Mouse (Mus musculus) liver, adult 2 months (tissue): ENCODE results near the gene Rpl10a. TPM values are rescaled to one million over a fixed set of nuclear protein-coding genes. Genes with fewer than 3 reads are reported as not detected.
A peak's percentile ranks its signal among the peaks of the same experiment; 100 is the strongest.

Experiments
- DNase-seq: peaks from one replicate; pipeline ENCODE4 v3.0.0-alpha.2; 2011; ENCODE audit warnings: low read depth, low spot score; ENCODE audit errors: extremely low read depth
- H3K27ac ChIP-seq: fragments of 200-500 bp; replicated peaks from 2 replicates; pipeline ENCODE4 v1.5.1; 2012; ENCODE audit warnings: low read depth, mild to moderate bottlenecking, control low read depth, inconsistent platforms, low read length; ENCODE audit not compliant: insufficient read depth
- H3K27me3 ChIP-seq: fragments of 200-500 bp; 2 replicates; pipeline ENCODE4 v1.6.1; 2012; ENCODE audit warnings: mild to moderate bottlenecking, moderate library complexity, low read length, inconsistent platforms; ENCODE audit not compliant: control insufficient read depth, insufficient read depth
- H3K36me3 ChIP-seq: fragments of 200-500 bp; 2 replicates; pipeline ENCODE4 v1.6.1; 2012; ENCODE audit warnings: low read length, inconsistent platforms; ENCODE audit not compliant: control insufficient read depth, insufficient read depth
- H3K4me1 ChIP-seq: fragments of 200-500 bp; 2 replicates; pipeline ENCODE4 v1.6.1; 2011; ENCODE audit warnings: low read length; ENCODE audit not compliant: control insufficient read depth, insufficient read depth
- H3K4me3 ChIP-seq: fragments of 200-500 bp; 2 replicates; pipeline ENCODE4 v1.5.1; 2011; ENCODE audit warnings: low read depth, mild to moderate bottlenecking, control low read depth, low read length, moderate library complexity; ENCODE audit not compliant: insufficient read depth
- H3K79me2 ChIP-seq: fragments of 200-500 bp; 2 replicates; pipeline ENCODE4 v1.6.1; 2012; ENCODE audit warnings: inconsistent platforms, mild to moderate bottlenecking, low read length, moderate library complexity; ENCODE audit not compliant: control insufficient read depth, insufficient read depth
- H3K9ac ChIP-seq: fragments of 200-500 bp; 2 replicates; pipeline ENCODE4 v1.6.1; 2012; ENCODE audit warnings: low read depth, mild to moderate bottlenecking, control low read depth, inconsistent platforms, low read length
- CTCF ChIP-seq: fragments of 200-500 bp; IDR thresholded peaks from 2 replicates; pipeline ENCODE4 v1.5.1; 2011; ENCODE audit warnings: low read depth, low read length, control low read depth
- POLR2A ChIP-seq: fragments of 200-500 bp; IDR thresholded peaks from 2 replicates; pipeline ENCODE4 v1.6.1; 2011; ENCODE audit warnings: low read length, control low read depth; ENCODE audit not compliant: insufficient read depth; ENCODE audit errors: extremely low read depth
- WGBS: fragments of 180-500 bp; shearing (Covaris S2); methylation state at CpG from one replicate; pipeline ENCODE4 v1.1.7; 2018; 5-methylcytosine and 5-hydroxymethylcytosine counted together
- polyA plus RNA-seq: library from polyadenylated mRNA; depleted of rRNA; stranded (reverse); fragments of >200 nt; gene quantifications from 2 replicates; pipeline ENCODE4 v1.2.3, GENCODE M21; 2012
- total RNA-seq: library from RNA; depleted of rRNA; stranded (reverse); fragments of >200 nt; gene quantifications from 2 replicates; pipeline ENCODE4 v1.2.3, GENCODE M21; 2014

Rpl10a gene
- total and polyA plus RNA-seq, 2 experiments: 497 to 1,137 TPM

GRCm38 (mm10) chr17:28368449-28368848, 40.2 kb downstream of the Rpl10a start:
- DNase-seq: peak; percentile 34
- no peaks in the 10 kb centered on the region for H3K4me1 ChIP-seq
- H3K79me2 ChIP-seq: no peaks in the 10 kb centered on the region
- TF ChIP-seq POLR2A: no peak
- peak; percentile 91 for TF ChIP-seq CTCF
- no peak overlapping the region for H3K4me3 ChIP-seq
- H3K36me3 ChIP-seq: no peaks in the 10 kb centered on the region
- H3K27me3 ChIP-seq: peaks cover 13% of the 10 kb centered on the region; the same call in 1 of the 2 replicates
- H3K9ac ChIP-seq: no peak overlapping the region
- 7% methylated on average over 13 of the region's 13 CpGs for WGBS
- H3K27ac ChIP-seq: no peak overlapping the region

- no peak for DNase-seq
- Histone ChIP-seq H3K36me3 (no peaks in the 10 kb centered on the region), H3K9ac (no peak overlapping the region), H3K4me1 (no peaks in the 10 kb centered on the region), H3K27me3 (peaks cover 7% of the 10 kb centered on the region; the same call in 1 of the 2 replicates), H3K27ac (no peak overlapping the region), H3K79me2 (no peaks in the 10 kb centered on the region), H3K4me3 (no peak overlapping the region)
- TF ChIP-seq CTCF (no peak), POLR2A (no peak)
- 62% methylated on average over 5 of the region's 5 CpGs for WGBS
Measured at GRCm38 (mm10) chr17:28369056-28369455, 40.8 kb downstream of the Rpl10a start.

GRCm38 (mm10) chr17:28371286-28371685, 43.0 kb downstream of the Rpl10a start:
- H3K4me3 ChIP-seq: no peak overlapping the region
- H3K4me1 ChIP-seq: no peaks in the 10 kb centered on the region
- H3K27ac ChIP-seq: no peak overlapping the region
- no peak overlapping the region for H3K9ac ChIP-seq
- 86% methylated on average over 2 of the region's 2 CpGs for WGBS
- H3K27me3 ChIP-seq: peaks cover 8% of the 10 kb centered on the region
- H3K36me3 ChIP-seq: no peaks in the 10 kb centered on the region
- no peak for DNase-seq
- no peaks in the 10 kb centered on the region for H3K79me2 ChIP-seq
- TF ChIP-seq POLR2A: no peak
- no peak for TF ChIP-seq CTCF

- no peak for TF ChIP-seq POLR2A
- no peak for TF ChIP-seq CTCF
- no peak overlapping the region for H3K4me3 ChIP-seq
- no peak for DNase-seq
- H3K36me3 ChIP-seq: no peaks in the 10 kb centered on the region
- 91% methylated on average over 1 of the region's 1 CpGs for WGBS
- no peaks in the 10 kb centered on the region for H3K4me1 ChIP-seq
- no peak overlapping the region for H3K27ac ChIP-seq
- H3K9ac ChIP-seq: no peak overlapping the region
- no peaks in the 10 kb centered on the region for H3K79me2 ChIP-seq
- H3K27me3 ChIP-seq: peaks cover 8% of the 10 kb centered on the region
Measured at GRCm38 (mm10) chr17:28371941-28372340, 43.7 kb downstream of the Rpl10a start.

GRCm38 (mm10) chr17:28373821-28374220, 45.5 kb downstream of the Rpl10a start:
- no peak overlapping the region for H3K4me3 ChIP-seq
- H3K36me3 ChIP-seq: no peaks in the 10 kb centered on the region
- WGBS: 24% methylated on average over 10 of the region's 10 CpGs
- DNase-seq: no peak
- no peaks in the 10 kb centered on the region for H3K4me1 ChIP-seq
- H3K27ac ChIP-seq: no peak overlapping the region
- no peaks in the 10 kb centered on the region for H3K79me2 ChIP-seq
- peaks cover 8% of the 10 kb centered on the region for H3K27me3 ChIP-seq
- no peak overlapping the region for H3K9ac ChIP-seq
- TF ChIP-seq CTCF (peak; percentile 94), POLR2A (no peak)

GRCm38 (mm10) chr17:28374494-28374893, 46.2 kb downstream of the Rpl10a start:
- Histone ChIP-seq H3K79me2 (no peaks in the 10 kb centered on the region), H3K4me3 (no peak overlapping the region), H3K27ac (no peak overlapping the region), H3K9ac (no peak overlapping the region), H3K36me3 (no peaks in the 10 kb centered on the region), H3K4me1 (no peaks in the 10 kb centered on the region), H3K27me3 (peaks cover 8% of the 10 kb centered on the region)
- DNase-seq: no peak
- WGBS: 23% methylated on average over 16 of the region's 16 CpGs
- no peak for TF ChIP-seq CTCF
- TF ChIP-seq POLR2A: no peak
